Mouse (Mus musculus) ovary, adult 10 weeks (tissue): Measurements from ENCODE around the gene Lyrm4. TPM values are rescaled to one million over a fixed set of nuclear protein-coding genes. Genes with fewer than 3 reads are reported as not detected.

ENCODE experiments used
- polyA plus RNA-seq: library from polyadenylated mRNA; stranded (reverse); fragments of 350-450 nt; fragmentation: Illumina TruSeq; extraction: RNeasy Lipid Tissue Mini Kit (QIAGEN cat#74804); gene quantifications from one replicate; pipeline ENCODE4 v1.2.3, GENCODE M21; 2014

The Lyrm4 gene
- 29.8 TPM for polyA plus RNA-seq

GRCm38 (mm10) chr13:36117143-36118014 lies at the start of gene Lyrm4, which contains the start of gene Fars2:
Lyrm4 (minus strand) TSS chr13:36117526.
Fars2 (plus strand) TSS chr13:36117412.

GRCm38 (mm10) chr13:35958539-35958938 lies 158.8 kb downstream of the Lyrm4 start, which contains the start of gene Ppp1r3g:
Ppp1r3g (plus strand) TSS chr13:35958839.

Other genes starting within 250 kb of the Lyrm4 start
- 19.2 TPM for gene Rpp40, start 211.2 kb downstream of the Lyrm4 start, polyA plus RNA-seq
- gene Ppp1r3g, start 158.7 kb downstream of the Lyrm4 start, polyA plus RNA-seq = not detected
- 24.3 TPM for gene Fars2, start 114 bp downstream of the Lyrm4 start, polyA plus RNA-seq